Mouse (Mus musculus): ENCODE data around the gene Enpp6. TPM values are rescaled to one million over a fixed set of nuclear protein-coding genes. Genes with fewer than 3 reads are reported as not detected.

Gene Enpp6
- total and polyA plus RNA-seq, 2 experiments = 1.0 to 1.7 TPM

DNA sequence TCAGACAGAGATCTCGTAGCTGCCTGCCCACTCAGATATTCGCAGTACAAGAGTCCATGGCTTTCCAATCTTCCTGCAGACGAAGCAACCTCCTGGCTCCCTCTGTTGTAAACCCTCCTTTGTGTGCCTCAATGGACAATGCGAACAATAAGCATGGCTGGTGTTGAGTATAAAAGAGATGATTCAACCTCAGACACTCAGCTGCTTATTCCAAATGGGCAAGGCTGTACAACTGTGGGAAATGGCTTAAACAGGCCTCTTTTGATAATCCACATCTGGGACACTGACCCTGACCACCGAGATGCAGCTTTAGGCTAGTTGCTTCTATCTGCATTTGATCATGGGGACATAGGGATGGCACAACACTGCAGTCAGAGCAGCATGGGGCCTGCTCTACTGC lies 19.0 kb downstream of the Enpp6 start:
- 83% methylated on average over 5 of the region's 5 CpGs for WGBS
- Histone ChIP-seq H3K79me2 (ENCODE audit: control insufficient read depth, insufficient read depth, low read length) (no peaks in the 10 kb centered on the region), H3K36me3 (ENCODE audit: control insufficient read depth, insufficient read depth, low read length) (no peaks in the 10 kb centered on the region), H3K9ac (ENCODE audit: low read depth, low read length) (no peak overlapping the region), H3K4me1 (ENCODE audit: control insufficient read depth, insufficient read depth, low read length) (no peaks in the 10 kb centered on the region), H3K27me3 (ENCODE audit: control insufficient read depth, insufficient read depth, low read length) (no peaks in the 10 kb centered on the region), H3K27ac (replicated peaks; ENCODE audit: insufficient read depth, low read depth, low read length) (no peak overlapping the region), H3K4me3 (ENCODE audit: insufficient read depth, low read depth, low read length) (no peak overlapping the region)
- no peak for DNase-seq (ENCODE audit: extremely low read depth, low read depth, low spot score)
- no peak for TF ChIP-seq POLR2A (IDR thresholded peaks at IDR 0.05; ENCODE audit: extremely low read depth, insufficient read depth, low read length)
- TF ChIP-seq CTCF (IDR thresholded peaks at IDR 0.05; ENCODE audit: low read depth, low read length) = no peak

DNA sequence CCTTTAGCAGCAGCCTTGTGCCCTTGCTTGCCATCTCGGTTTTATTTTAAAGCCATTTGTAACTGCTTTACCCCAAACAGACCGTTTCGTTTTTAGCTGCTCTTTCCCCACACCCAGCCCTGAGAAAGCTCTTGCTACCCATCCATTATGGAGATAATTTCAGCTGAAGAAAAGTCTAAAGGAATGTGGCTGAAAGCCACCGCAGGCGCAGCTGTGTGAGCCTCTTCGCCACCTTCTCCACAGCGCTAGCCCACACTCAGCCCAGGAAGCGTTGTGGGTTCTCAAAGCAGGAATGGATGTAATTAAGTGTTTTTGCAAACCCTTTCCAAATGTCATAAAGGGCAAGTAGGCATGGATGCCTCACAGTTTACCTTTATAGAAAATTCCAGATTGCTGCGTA lies 20.1 kb downstream of the Enpp6 start:
- Histone ChIP-seq H3K27me3 (ENCODE audit: control insufficient read depth, insufficient read depth, low read length) (no peaks in the 10 kb centered on the region), H3K79me2 (ENCODE audit: control insufficient read depth, insufficient read depth, low read length) (no peaks in the 10 kb centered on the region), H3K9ac (ENCODE audit: low read depth, low read length) (no peak overlapping the region), H3K36me3 (ENCODE audit: control insufficient read depth, insufficient read depth, low read length) (no peaks in the 10 kb centered on the region), H3K4me3 (ENCODE audit: insufficient read depth, low read depth, low read length) (no peak overlapping the region), H3K4me1 (ENCODE audit: control insufficient read depth, insufficient read depth, low read length) (no peaks in the 10 kb centered on the region), H3K27ac (replicated peaks; ENCODE audit: insufficient read depth, low read depth, low read length) (no peak overlapping the region)
- TF ChIP-seq CTCF (IDR thresholded peaks at IDR 0.05; ENCODE audit: low read depth, low read length) (no peak), POLR2A (IDR thresholded peaks at IDR 0.05; ENCODE audit: extremely low read depth, insufficient read depth, low read length) (no peak)
- no peak for DNase-seq (ENCODE audit: extremely low read depth, low read depth, low spot score)
- WGBS = 86% methylated on average over 9 of the region's 9 CpGs

GRCm38 (mm10) chr8:47008220-47008773 lies 21.6 kb downstream of the Enpp6 start:
- Histone ChIP-seq H3K27me3 (ENCODE audit: control insufficient read depth, insufficient read depth, low read length) (no peaks in the 10 kb centered on the region), H3K27ac (replicated peaks; ENCODE audit: insufficient read depth, low read depth, low read length) (no peak overlapping the region), H3K36me3 (ENCODE audit: control insufficient read depth, insufficient read depth, low read length) (no peaks in the 10 kb centered on the region), H3K4me1 (ENCODE audit: control insufficient read depth, insufficient read depth, low read length) (no peaks in the 10 kb centered on the region), H3K79me2 (ENCODE audit: control insufficient read depth, insufficient read depth, low read length) (no peaks in the 10 kb centered on the region), H3K9ac (ENCODE audit: low read depth, low read length) (no peak overlapping the region), H3K4me3 (ENCODE audit: insufficient read depth, low read depth, low read length) (no peak overlapping the region)
- DNase-seq (ENCODE audit: extremely low read depth, low read depth, low spot score) = no peak
- TF ChIP-seq POLR2A (IDR thresholded peaks at IDR 0.05; ENCODE audit: extremely low read depth, insufficient read depth, low read length) (no peak), CTCF (IDR thresholded peaks at IDR 0.05; ENCODE audit: low read depth, low read length) (no peak)
- WGBS = 78% methylated on average over 13 of the region's 13 CpGs

GRCm38 (mm10) chr8:47016268-47016946 lies 29.7 kb downstream of the Enpp6 start:
- Histone ChIP-seq H3K9ac (ENCODE audit: low read depth, low read length) (no peak overlapping the region), H3K4me3 (ENCODE audit: insufficient read depth, low read depth, low read length) (no peak overlapping the region), H3K4me1 (ENCODE audit: control insufficient read depth, insufficient read depth, low read length) (no peaks in the 10 kb centered on the region), H3K27ac (replicated peaks; ENCODE audit: insufficient read depth, low read depth, low read length) (no peak overlapping the region), H3K36me3 (ENCODE audit: control insufficient read depth, insufficient read depth, low read length) (no peaks in the 10 kb centered on the region), H3K79me2 (ENCODE audit: control insufficient read depth, insufficient read depth, low read length) (no peaks in the 10 kb centered on the region), H3K27me3 (ENCODE audit: control insufficient read depth, insufficient read depth, low read length) (no peaks in the 10 kb centered on the region)
- 34% methylated on average over 13 of the region's 13 CpGs for WGBS
- peak; percentile 55 for DNase-seq (ENCODE audit: extremely low read depth, low read depth, low spot score)
- TF ChIP-seq CTCF (IDR thresholded peaks at IDR 0.05; ENCODE audit: low read depth, low read length) (peak; percentile 79), POLR2A (IDR thresholded peaks at IDR 0.05; ENCODE audit: extremely low read depth, insufficient read depth, low read length) (no peak)

DNA sequence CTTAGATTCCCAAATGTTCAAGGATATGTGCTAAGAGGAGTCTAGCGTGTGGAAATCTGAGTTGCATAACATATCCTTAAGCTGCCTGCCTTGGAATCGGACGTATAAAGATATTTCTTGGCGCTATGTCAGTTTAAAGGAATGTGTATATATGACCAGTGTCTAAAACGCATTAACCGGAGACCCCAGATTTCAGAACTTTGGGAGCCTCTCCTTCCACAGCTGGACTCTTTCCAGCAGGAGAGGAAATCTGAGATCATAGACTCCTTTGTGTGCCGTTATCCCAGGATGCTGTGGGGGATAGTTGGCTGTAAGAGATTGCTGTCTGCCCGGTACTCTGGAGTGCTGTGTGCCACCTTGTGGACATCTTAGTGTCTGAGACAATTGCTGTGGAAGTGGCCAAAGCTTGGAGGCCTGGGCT lies 34.5 kb downstream of the Enpp6 start:
- Histone ChIP-seq H3K4me3 (ENCODE audit: insufficient read depth, low read depth, low read length) (no peak overlapping the region), H3K9ac (ENCODE audit: low read depth, low read length) (no peak overlapping the region), H3K27ac (replicated peaks; ENCODE audit: insufficient read depth, low read depth, low read length) (no peak overlapping the region), H3K4me1 (ENCODE audit: control insufficient read depth, insufficient read depth, low read length) (no peaks in the 10 kb centered on the region), H3K27me3 (ENCODE audit: control insufficient read depth, insufficient read depth, low read length) (no peaks in the 10 kb centered on the region), H3K79me2 (ENCODE audit: control insufficient read depth, insufficient read depth, low read length) (no peaks in the 10 kb centered on the region), H3K36me3 (ENCODE audit: control insufficient read depth, insufficient read depth, low read length) (no peaks in the 10 kb centered on the region)
- TF ChIP-seq CTCF (IDR thresholded peaks at IDR 0.05; ENCODE audit: low read depth, low read length) (no peak), POLR2A (IDR thresholded peaks at IDR 0.05; ENCODE audit: extremely low read depth, insufficient read depth, low read length) (no peak)
- no peak for DNase-seq (ENCODE audit: extremely low read depth, low read depth, low spot score)
- 76% methylated on average over 8 of the region's 8 CpGs for WGBS

- no peaks in the 10 kb centered on the region for H3K27me3 ChIP-seq (ENCODE audit: control insufficient read depth, insufficient read depth, low read length)
- 87% methylated on average over 4 of the region's 4 CpGs for WGBS
- no peaks in the 10 kb centered on the region for H3K79me2 ChIP-seq (ENCODE audit: control insufficient read depth, insufficient read depth, low read length)
- DNase-seq (ENCODE audit: extremely low read depth, low read depth, low spot score) = no peak
- H3K4me1 ChIP-seq (ENCODE audit: control insufficient read depth, insufficient read depth, low read length) = no peaks in the 10 kb centered on the region
- no peak overlapping the region for H3K27ac ChIP-seq (replicated peaks; ENCODE audit: insufficient read depth, low read depth, low read length)
- no peaks in the 10 kb centered on the region for H3K36me3 ChIP-seq (ENCODE audit: control insufficient read depth, insufficient read depth, low read length)
- TF ChIP-seq POLR2A (IDR thresholded peaks at IDR 0.05; ENCODE audit: extremely low read depth, insufficient read depth, low read length) = no peak
- no peak overlapping the region for H3K4me3 ChIP-seq (ENCODE audit: insufficient read depth, low read depth, low read length)
- no peak overlapping the region for H3K9ac ChIP-seq (ENCODE audit: low read depth, low read length)
Measured at GRCm38 (mm10) chr8:47024612-47025011, 37.9 kb downstream of the Enpp6 start.

Data from liver, adult 2 months (tissue).